Mouse (Mus musculus) liver, embryonic 14.5 days (tissue): ENCODE data around the gene Thrap3. TPM values are rescaled to one million over a fixed set of nuclear protein-coding genes. Genes with fewer than 3 reads are reported as not detected.
A peak's percentile ranks its signal among the peaks of the same experiment; 100 is the strongest.

Experiments
- ATAC-seq: fragments of 200-750 bp; cut with Nextera tagmentation; 2 replicates; pipeline ENCODE4 v1.8.0; 2017; ENCODE audit warnings: moderate number of reproducible peaks, mild to moderate bottlenecking, moderate library complexity; ENCODE audit not compliant: insufficient read depth
- DNase-seq, 3 experiments: peaks; one replicate each; pipeline ENCODE4 v3.0.0-alpha.2; 2012 to 2013; ENCODE audit warnings: low read depth in 3 of 3, low spot score in 3 of 3
- H3K27ac ChIP-seq: fragments of 300-500 bp; sonication (generic); 2 replicates; pipeline ENCODE4 v1.5.1; 2014; ENCODE audit warnings: moderate library complexity, mild to moderate bottlenecking, control low read depth, inconsistent platforms
- H3K27me3 ChIP-seq: fragments of 300-500 bp; sonication (generic); 2 replicates; pipeline ENCODE4 v1.6.1; 2014; ENCODE audit warnings: mild to moderate bottlenecking, low read length, moderate library complexity; ENCODE audit not compliant: control insufficient read depth, insufficient read depth
- H3K36me3 ChIP-seq: fragments of 300-500 bp; sonication (generic); replicated peaks from 2 replicates; pipeline ENCODE4 v1.6.1; 2014; ENCODE audit warnings: low read depth; ENCODE audit not compliant: control insufficient read depth, insufficient read depth
- H3K4me1 ChIP-seq, 2 experiments: fragments of 200-500 bp in 1 of 2; fragments of 300-500 bp in 1 of 2; sonication (generic) in 1 of 2; replicated peaks; 2 replicates each; pipeline ENCODE4 v1.6.1; 2012 to 2014; ENCODE audit warnings: antibody characterized with exemption in 1 of 2, inconsistent platforms in 1 of 2, low read length in 1 of 2; ENCODE audit not compliant: control insufficient read depth in 2 of 2, insufficient read depth in 2 of 2
- H3K4me2 ChIP-seq: fragments of 300-500 bp; sonication (generic); 2 replicates; pipeline ENCODE4 v1.6.1; 2014; ENCODE audit warnings: low read depth, mild to moderate bottlenecking, control low read depth, moderate library complexity
- H3K4me3 ChIP-seq, 2 experiments: fragments of 200-500 bp in 1 of 2; fragments of 300-500 bp in 1 of 2; sonication (generic) in 1 of 2; 2 replicates each; pipeline ENCODE4 v1.5.1; 2012 to 2014; ENCODE audit warnings: low read depth in 2 of 2, low read length in 2 of 2, mild to moderate bottlenecking in 2 of 2, control low read depth in 1 of 2, inconsistent platforms in 1 of 2, moderate library complexity in 1 of 2; ENCODE audit not compliant: insufficient read depth in 1 of 2
- H3K9ac ChIP-seq: fragments of 300-500 bp; sonication (generic); replicated peaks from 2 replicates; pipeline ENCODE4 v1.6.1; 2014; ENCODE audit warnings: mild to moderate bottlenecking, control low read depth, moderate library complexity
- H3K9me3 ChIP-seq: fragments of 300-500 bp; sonication (generic); 2 replicates; pipeline ENCODE4 v1.6.1; 2016; ENCODE audit warnings: low read length, mixed read lengths; ENCODE audit not compliant: control insufficient read depth
- CTCF ChIP-seq: IDR thresholded peaks from 2 replicates; pipeline ENCODE4 v1.5.1; 2016; ENCODE audit warnings: antibody characterized with exemption, low read depth, control low read depth
- EP300 ChIP-seq: IDR thresholded peaks from 2 replicates; pipeline ENCODE4 v1.6.1; 2016; ENCODE audit warnings: antibody characterized with exemption, low read depth
- WGBS: fragments of 180-500 bp; shearing (Covaris S2); extraction: QIAGEN DNeasy Blood & Tissue Kit; methylation state at CpG from one replicate; pipeline ENCODE4 v1.1.7; 2014; ENCODE audit not compliant: insufficient replicate concordance; 5-methylcytosine and 5-hydroxymethylcytosine counted together
- polyA plus RNA-seq, 2 experiments: library from polyadenylated mRNA; depleted of rRNA in 1 of 2; stranded (reverse) in 1 of 2; unstranded in 1 of 2; fragments of >200 nt; fragmentation: Nextera tagmentation in 1 of 2; extraction: Ambion mirVana in 1 of 2; gene quantifications; 2 replicates each; pipeline versions ENCODE4 v1.2.1 to v1.2.3; 2012 to 2014

Thrap3 gene
- polyA plus RNA-seq, 2 experiments: 62.6 to 77.9 TPM

DNA sequence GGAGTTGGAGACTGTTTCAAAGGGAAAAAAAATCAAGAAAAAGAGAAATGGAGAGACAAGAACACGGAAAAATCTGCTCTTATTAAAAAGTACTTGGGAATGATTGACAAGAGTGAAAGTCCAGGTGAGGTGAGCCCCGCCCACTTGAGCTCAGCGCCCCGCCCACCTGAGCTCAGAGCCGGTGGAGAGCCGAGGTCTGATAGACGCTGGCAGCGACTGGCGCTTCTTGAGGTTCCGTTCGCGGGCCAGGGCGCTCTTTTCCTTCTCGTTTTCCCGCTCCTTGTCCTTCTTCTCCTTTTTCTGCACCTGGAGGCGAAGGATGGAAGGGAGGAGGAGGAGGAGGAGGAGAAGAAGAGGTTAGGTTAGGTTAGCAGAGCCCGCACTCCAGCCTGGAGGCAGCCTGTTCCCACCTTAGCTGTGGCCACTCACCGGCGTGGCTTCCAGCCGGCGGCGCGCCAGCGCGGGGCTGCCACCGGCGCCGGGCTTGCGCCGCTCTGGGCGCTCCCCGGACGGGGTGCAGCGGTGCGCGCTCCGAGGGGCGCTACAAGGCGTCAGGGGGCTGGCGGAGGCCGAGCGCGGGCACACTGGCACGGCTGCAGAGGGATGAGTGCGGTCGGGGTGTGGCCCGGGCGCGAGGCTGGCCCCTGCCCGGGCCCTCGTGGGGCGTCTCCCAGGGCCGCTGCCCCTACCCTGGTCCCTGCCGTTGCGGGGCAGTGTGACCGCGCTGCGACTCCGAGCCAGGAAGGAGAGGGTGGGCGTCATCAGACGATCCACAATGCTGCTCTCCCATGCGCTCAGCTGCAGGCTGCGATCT, 34.1 kb upstream of the Thrap3 start:
- 80% methylated on average over 62 of the region's 63 CpGs for WGBS
- H3K9ac ChIP-seq: no peak overlapping the region
- no peak overlapping the region for H3K4me2 ChIP-seq
- H3K4me3 ChIP-seq: no peak overlapping the region
- DNase-seq (no peak), ATAC-seq (0 out of 2 replicates have a peak, but pooled peaks have one; percentile 15)
- TF ChIP-seq CTCF: no peak
- TF ChIP-seq EP300: no peak
- H3K27me3 ChIP-seq: no peaks in the 10 kb centered on the region
- H3K9me3 ChIP-seq: no peaks in the 10 kb centered on the region
- H3K4me1 ChIP-seq: no peaks in the 10 kb centered on the region
- no peaks in the 10 kb centered on the region for H3K36me3 ChIP-seq
- H3K27ac ChIP-seq: no peak overlapping the region

GRCm38 (mm10) chr4:126235191-126235590, 32.6 kb upstream of the Thrap3 start:
- DNase-seq (no peak), ATAC-seq (no peak)
- Histone ChIP-seq H3K9me3 (no peaks in the 10 kb centered on the region), H3K36me3 (no peaks in the 10 kb centered on the region), H3K4me3 (no peak overlapping the region), H3K27ac (no peak overlapping the region), H3K4me1 (no peaks in the 10 kb centered on the region), H3K9ac (no peak overlapping the region), H3K4me2 (no peak overlapping the region), H3K27me3 (no peaks in the 10 kb centered on the region)
- TF ChIP-seq EP300: no peak
- TF ChIP-seq CTCF: no peak
- 47% methylated on average over 10 of the region's 10 CpGs for WGBS

DNA sequence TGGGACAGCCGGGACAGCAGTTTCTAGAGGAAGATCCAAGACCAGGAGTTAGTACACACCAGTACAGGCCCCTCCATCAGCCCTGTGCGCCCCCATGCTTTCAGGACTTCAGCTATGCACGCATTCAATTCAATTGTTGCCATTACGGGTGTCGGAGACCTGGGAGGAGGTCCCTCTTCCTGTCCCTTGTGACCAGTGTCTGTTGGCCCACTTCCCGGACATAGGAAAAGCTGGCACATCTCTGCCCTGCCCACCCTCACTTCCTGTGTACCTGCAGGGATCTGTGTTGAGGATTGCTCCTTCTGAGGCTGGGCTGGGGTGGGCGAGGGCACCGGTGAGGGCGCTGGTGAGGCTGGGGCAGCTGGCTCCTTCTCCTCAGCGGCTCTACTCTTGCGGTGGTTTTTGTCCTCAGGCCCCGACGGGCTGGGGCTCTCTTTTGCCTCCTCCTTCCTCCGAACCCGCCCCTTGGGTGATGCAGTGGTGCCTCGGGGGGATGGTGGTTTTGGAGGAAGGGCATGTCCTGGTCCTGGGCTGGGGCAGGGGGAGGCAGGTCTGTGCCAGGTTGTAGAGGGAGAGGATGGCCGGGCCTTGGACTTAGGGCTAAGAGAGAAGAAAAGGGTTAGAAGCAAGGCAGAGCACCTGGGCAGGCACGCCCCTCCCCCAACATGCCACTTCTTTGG, 32.1 kb upstream of the Thrap3 start:
- ATAC-seq (no peak), DNase-seq (no peak)
- no peak for TF ChIP-seq EP300
- no peak for TF ChIP-seq CTCF
- Histone ChIP-seq H3K27me3 (no peaks in the 10 kb centered on the region), H3K9me3 (no peaks in the 10 kb centered on the region), H3K4me2 (no peak overlapping the region), H3K27ac (no peak overlapping the region), H3K4me3 (no peak overlapping the region), H3K36me3 (no peaks in the 10 kb centered on the region), H3K9ac (no peak overlapping the region), H3K4me1 (no peaks in the 10 kb centered on the region)
- 78% methylated on average over 18 of the region's 18 CpGs for WGBS

DNA sequence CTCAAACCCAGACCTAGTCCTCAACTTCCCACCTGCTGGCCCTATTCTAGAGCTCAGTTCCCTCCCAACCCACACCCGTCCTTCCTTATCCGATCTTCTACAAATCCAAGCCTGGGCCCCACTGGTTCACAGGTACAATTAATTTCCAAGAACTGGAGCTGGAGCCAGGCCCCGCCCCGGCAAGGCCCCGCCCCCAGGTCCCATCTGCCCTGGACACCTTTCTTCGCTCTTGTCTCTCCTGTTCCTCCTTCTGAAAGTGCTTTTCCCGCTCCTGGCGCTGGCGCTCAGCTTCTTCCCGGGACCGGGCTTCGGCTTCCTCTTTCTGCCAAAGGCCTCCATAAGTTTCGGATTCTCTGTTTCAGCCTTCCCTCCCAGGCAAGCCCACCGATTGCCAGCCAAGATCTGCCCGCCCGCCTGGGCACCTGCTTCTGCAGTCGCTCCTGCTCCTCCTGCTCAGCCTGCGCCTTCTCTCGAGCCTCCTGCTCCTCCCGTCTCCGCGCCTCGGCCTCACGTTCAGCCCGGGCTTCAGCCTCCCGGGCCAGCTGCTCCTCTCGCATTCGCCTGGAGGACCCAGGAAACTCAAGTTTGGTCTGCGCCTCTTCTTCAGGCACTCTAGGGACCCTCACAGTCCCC, 31.2 kb upstream of the Thrap3 start:
- H3K36me3 ChIP-seq: no peaks in the 10 kb centered on the region
- H3K4me1 ChIP-seq: no peaks in the 10 kb centered on the region
- 85% methylated on average over 29 of the region's 29 CpGs for WGBS
- no peaks in the 10 kb centered on the region for H3K27me3 ChIP-seq
- no peak for DNase-seq
- H3K9me3 ChIP-seq: no peaks in the 10 kb centered on the region
- no peak overlapping the region for H3K4me3 ChIP-seq
- no peak overlapping the region for H3K4me2 ChIP-seq
- no peak overlapping the region for H3K9ac ChIP-seq
- no peak for ATAC-seq
- TF ChIP-seq CTCF (no peak), EP300 (no peak)
- no peak overlapping the region for H3K27ac ChIP-seq

DNA sequence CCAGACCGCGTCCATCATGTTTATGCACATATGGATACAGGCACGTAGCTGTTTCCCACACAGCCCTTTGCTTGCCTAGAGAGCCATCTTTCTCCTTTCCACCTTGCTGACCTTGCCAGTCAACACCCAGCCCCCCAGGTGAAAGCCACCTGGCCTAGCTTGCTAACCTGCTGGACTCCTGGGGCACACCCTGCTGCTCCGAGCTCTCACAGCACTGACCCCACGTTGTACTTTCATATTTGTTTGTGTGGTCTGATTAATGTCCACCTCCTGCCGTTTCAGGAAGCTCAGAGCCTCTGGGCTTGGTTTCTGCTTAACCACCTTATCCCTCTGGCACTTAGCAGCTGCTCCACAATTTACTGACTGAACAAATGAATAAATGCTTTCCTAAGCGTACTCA, 27.3 kb upstream of the Thrap3 start:
- ATAC-seq (no peak), DNase-seq (no peak)
- Histone ChIP-seq H3K9me3 (no peaks in the 10 kb centered on the region), H3K9ac (no peak overlapping the region), H3K27me3 (peaks cover 5% of the 10 kb centered on the region; the same call in 1 of the 2 replicates), H3K4me2 (no peak overlapping the region), H3K4me3 (no peak overlapping the region), H3K36me3 (no peaks in the 10 kb centered on the region), H3K27ac (no peak overlapping the region), H3K4me1 (0 out of 4 replicates have a peak, but pooled peaks cover 0 to 1% of the 10 kb centered on the region in 2 experiments)
- TF ChIP-seq CTCF: no peak
- TF ChIP-seq EP300: no peak
- WGBS: 57% methylated on average over 7 of the region's 7 CpGs
